Mouse (Mus musculus) C2C12 (cell line): ENCODE measurements around the gene Hist1h2bl.
"Not testable (repeated sequence)": the region's sequence is repeated elsewhere in the genome, so short reads cannot be mapped to it uniquely, and the experiment has no call there.

Experiments
- CEBPB ChIP-seq: IDR thresholded peaks from one replicate; pipeline ENCODE4 v1.6.1; 2011; ENCODE audit warnings: low read depth, mild to moderate bottlenecking, control low read depth, moderate library complexity
- CTCF ChIP-seq: IDR thresholded peaks from one replicate; pipeline ENCODE4 v1.5.1; 2011; ENCODE audit not compliant: control insufficient read depth, insufficient read depth, insufficient read length
- MAX ChIP-seq: IDR thresholded peaks from one replicate; pipeline ENCODE4 v1.6.1; 2011; ENCODE audit warnings: mild to moderate bottlenecking, control low read depth

DNA sequence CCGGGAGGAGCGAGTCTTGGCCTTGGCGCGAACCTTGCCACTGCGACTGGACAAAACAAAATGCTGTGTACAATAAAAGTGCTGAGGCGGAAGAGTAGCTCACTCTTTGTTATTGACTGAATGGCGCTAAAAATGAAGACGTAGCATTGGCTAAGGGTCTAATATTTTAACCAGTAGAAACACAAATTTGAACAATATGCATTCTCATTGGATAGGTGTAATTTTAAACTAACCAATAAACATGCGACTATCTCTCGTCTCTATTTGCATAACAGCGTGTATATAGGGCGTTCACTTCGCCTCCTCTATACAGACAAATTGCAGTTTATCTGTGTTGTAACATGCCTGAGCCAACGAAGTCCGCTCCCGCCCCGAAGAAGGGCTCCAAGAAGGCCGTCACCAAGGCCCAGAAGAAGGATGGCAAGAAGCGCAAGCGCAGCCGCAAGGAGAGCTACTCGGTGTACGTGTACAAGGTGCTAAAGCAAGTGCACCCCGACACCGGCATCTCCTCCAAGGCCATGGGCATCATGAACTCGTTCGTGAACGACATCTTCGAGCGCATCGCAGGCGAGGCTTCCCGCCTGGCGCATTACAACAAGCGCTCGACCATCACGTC is 5.9 kb upstream of the Hist1h2bl start, which contains the start of gene Hist1h2bm:
- TF ChIP-seq CTCF: not testable (repeated sequence)
- TF ChIP-seq MAX: peak; percentile 35
- TF ChIP-seq CEBPB: peak; percentile 22
